Comparison of ENCODE assay signal across 12 mouse cellular contexts in genomic region chr5:66147313-66147712, GRCm38 (mm10).
"Had no signal": no experiment of that assay in that cellular context is flagged by ENCODE, and none has a peak within 500 bp of the region (broad histone marks: within the 10 kb centered on the region; RNA-seq: fewer than 3 reads in every experiment).

No protein-coding gene starts in this region.

- H3K4me3 ChIP-seq: kidney, embryonic 15.5 days; limb, embryonic 12.5 days; liver, embryonic 15.5 days; midbrain, embryonic 13.5 days had no signal

- ATAC-seq: midbrain, embryonic 13.5 days had no signal

- H3K9me3 ChIP-seq: kidney, embryonic 15.5 days; limb, embryonic 12.5 days; liver, embryonic 15.5 days; midbrain, embryonic 13.5 days had no signal

- H3K27ac ChIP-seq: kidney, embryonic 15.5 days; limb, embryonic 12.5 days; liver, embryonic 15.5 days; midbrain, embryonic 13.5 days; stomach, postnatal 0 days had no signal

- H3K9ac ChIP-seq: kidney, embryonic 15.5 days; limb, embryonic 12.5 days; liver, embryonic 15.5 days; midbrain, embryonic 13.5 days had no signal

- DNase-seq: kidney, adult 2 months; kidney, postnatal 25 days; layer of hippocampus, adult 9-11 months; layer of hippocampus, postnatal 36 days; liver; lung, adult 2 months; thymus, postnatal 4 days had no signal

- H3K4me2 ChIP-seq: kidney, embryonic 15.5 days; limb, embryonic 12.5 days; liver, embryonic 15.5 days; midbrain, embryonic 13.5 days had no signal

- H3K36me3 ChIP-seq: kidney, embryonic 15.5 days; limb, embryonic 12.5 days; liver, embryonic 15.5 days; midbrain, embryonic 13.5 days had no signal
